Mouse (Mus musculus) hindbrain, embryonic 13.5 days (tissue): ENCODE data around the gene Dnajc24. TPM values are rescaled to one million over a fixed set of nuclear protein-coding genes. Genes with fewer than 3 reads are reported as not detected.
A peak's percentile ranks its signal among the peaks of the same experiment; 100 is the strongest.

Source experiments
- ATAC-seq: fragments of 200-750 bp; cut with Nextera tagmentation; 2 replicates; pipeline ENCODE4 v1.8.0; 2017; ENCODE audit warnings: moderate TSS enrichment; ENCODE audit not compliant: low FRiP score
- H3K27ac ChIP-seq: fragments of 300-500 bp; sonication (generic); 2 replicates; pipeline ENCODE4 v1.5.1; 2015; ENCODE audit warnings: inconsistent platforms, mild to moderate bottlenecking, moderate library complexity
- H3K27me3 ChIP-seq: fragments of 300-500 bp; sonication (generic); 2 replicates; pipeline ENCODE4 v1.6.1; 2015; ENCODE audit warnings: mild to moderate bottlenecking, inconsistent platforms
- H3K36me3 ChIP-seq: fragments of 300-500 bp; sonication (generic); 2 replicates; pipeline ENCODE4 v1.6.1; 2015; ENCODE audit warnings: mild to moderate bottlenecking, inconsistent platforms
- H3K4me1 ChIP-seq: fragments of 300-500 bp; sonication (generic); replicated peaks from 2 replicates; pipeline ENCODE4 v1.6.1; 2015; ENCODE audit warnings: inconsistent platforms
- H3K4me2 ChIP-seq: fragments of 300-500 bp; sonication (generic); 2 replicates; pipeline ENCODE4 v1.6.1; 2015; ENCODE audit warnings: inconsistent platforms, mild to moderate bottlenecking, moderate library complexity
- H3K4me3 ChIP-seq: fragments of 300-500 bp; sonication (generic); 2 replicates; pipeline ENCODE4 v1.5.1; 2015; ENCODE audit warnings: mild to moderate bottlenecking, inconsistent platforms
- H3K9ac ChIP-seq: fragments of 300-500 bp; sonication (generic); 2 replicates; pipeline ENCODE4 v1.6.1; 2015; ENCODE audit warnings: mild to moderate bottlenecking, inconsistent platforms
- H3K9me3 ChIP-seq: fragments of 300-500 bp; sonication (generic); 2 replicates; pipeline ENCODE4 v1.6.1; 2016; ENCODE audit warnings: inconsistent platforms
- WGBS: fragments of 180-500 bp; shearing (Covaris S2); methylation state at CpG from one replicate; pipeline ENCODE4 v1.1.7; 2015; 5-methylcytosine and 5-hydroxymethylcytosine counted together
- microRNA-seq: library from miRNA; unstranded; fragments of <30 nt; microRNA quantifications from one replicate; pipeline ENCODE4, GENCODE M21; 2016
- polyA plus RNA-seq: library from polyadenylated mRNA; unstranded; fragments of >200 nt; fragmentation: Nextera tagmentation; extraction: Ambion mirVana; gene quantifications from 2 replicates; pipeline ENCODE4 v1.2.1, GENCODE M21; 2015

Dnajc24 gene
- polyA plus RNA-seq, 1 experiment from 2014 or later: 37.3 TPM

- H3K27ac ChIP-seq: no peak overlapping the region
- no peaks in the 10 kb centered on the region for H3K4me1 ChIP-seq
- H3K27me3 ChIP-seq: no peaks in the 10 kb centered on the region
- H3K36me3 ChIP-seq: peaks cover 10% of the 10 kb centered on the region; the same call in 1 of the 2 replicates
- H3K4me2 ChIP-seq: no peak overlapping the region
- no peak overlapping the region for H3K9ac ChIP-seq
- no peaks in the 10 kb centered on the region for H3K9me3 ChIP-seq
- WGBS: 73% methylated on average over 1 of the region's 1 CpGs
- ATAC-seq: no peak
- H3K4me3 ChIP-seq: no peak overlapping the region
Measured at GRCm38 (mm10) chr2:105963447-105963846, 39.9 kb downstream of the Dnajc24 start.

- ATAC-seq: no peak
- Histone ChIP-seq H3K4me2 (no peak overlapping the region), H3K4me3 (no peak overlapping the region), H3K27ac (no peak overlapping the region), H3K9ac (no peak overlapping the region), H3K4me1 (no peaks in the 10 kb centered on the region), H3K27me3 (no peaks in the 10 kb centered on the region), H3K36me3 (no peaks in the 10 kb centered on the region), H3K9me3 (no peaks in the 10 kb centered on the region)
- WGBS: 97% methylated on average over 4 of the region's 4 CpGs
Measured at GRCm38 (mm10) chr2:105953862-105954261, 49.5 kb downstream of the Dnajc24 start.

- Histone ChIP-seq H3K36me3 (no peaks in the 10 kb centered on the region), H3K4me2 (no peak overlapping the region), H3K9me3 (no peaks in the 10 kb centered on the region), H3K4me3 (no peak overlapping the region), H3K9ac (no peak overlapping the region), H3K27ac (no peak overlapping the region), H3K4me1 (no peaks in the 10 kb centered on the region), H3K27me3 (no peaks in the 10 kb centered on the region)
- ATAC-seq: no peak
- 83% methylated on average over 1 of the region's 1 CpGs for WGBS
Measured at GRCm38 (mm10) chr2:105951350-105951940, 51.9 kb downstream of the Dnajc24 start.

- Histone ChIP-seq H3K36me3 (no peaks in the 10 kb centered on the region), H3K9ac (no peak overlapping the region), H3K27ac (no peak overlapping the region), H3K4me3 (no peak overlapping the region), H3K4me1 (no peaks in the 10 kb centered on the region), H3K9me3 (no peaks in the 10 kb centered on the region), H3K27me3 (no peaks in the 10 kb centered on the region), H3K4me2 (no peak overlapping the region)
- ATAC-seq: no peak
- 87% methylated on average over 2 of the region's 2 CpGs for WGBS
Measured at GRCm38 (mm10) chr2:105950131-105950530, 53.2 kb downstream of the Dnajc24 start.

- Histone ChIP-seq H3K4me3 (no peak overlapping the region), H3K9me3 (no peaks in the 10 kb centered on the region), H3K4me1 (peaks cover 8% of the 10 kb centered on the region; the same call in 1 of the 2 replicates), H3K9ac (no peak overlapping the region), H3K27ac (no peak overlapping the region), H3K36me3 (no peaks in the 10 kb centered on the region), H3K4me2 (no peak overlapping the region), H3K27me3 (no peaks in the 10 kb centered on the region)
- 70% methylated on average over 5 of the region's 5 CpGs for WGBS
- ATAC-seq: peak; percentile 49; the same call in 1 of the 2 replicates
Measured at GRCm38 (mm10) chr2:105917623-105918346, 85.6 kb downstream of the Dnajc24 start.

Small RNAs within 50 kb of the gene (microRNA-seq; reads per million reads assigned to microRNA genes)
- gene Gm22002: not detected

Other genes with a start within 250 kb of the Dnajc24 start
- 37.5 and 43.0 TPM in 2 replicates for gene Elp4, start 99.0 kb downstream of the Dnajc24 start, polyA plus RNA-seq
- 106 and 115 TPM in 2 replicates for gene Immp1l, start 98.9 kb downstream of the Dnajc24 start, polyA plus RNA-seq